Mouse (Mus musculus) myocyte (in vitro differentiated cells): ENCODE results near the gene Tmem53. TPM values are rescaled to one million over a fixed set of nuclear protein-coding genes. Genes with fewer than 3 reads are reported as not detected.
A peak's percentile ranks its signal among the peaks of the same experiment; 100 is the strongest.

Experiments used
- H3K27me3 ChIP-seq: one replicate; pipeline ENCODE4 v1.6.1; 2011; ENCODE audit not compliant: control insufficient read depth, insufficient read depth, insufficient read length
- H3K36me3 ChIP-seq: one replicate; pipeline ENCODE4 v1.6.1; 2011; ENCODE audit not compliant: control insufficient read depth, insufficient read depth
- H3K4me2 ChIP-seq: one replicate; pipeline ENCODE4 v1.6.1; 2011; ENCODE audit warnings: low read depth, control low read depth
- H3K4me3 ChIP-seq: one replicate; pipeline ENCODE4 v1.5.1; 2011; ENCODE audit warnings: mild to moderate bottlenecking, control low read depth, moderate library complexity
- H3K79me2 ChIP-seq: one replicate; pipeline ENCODE4 v1.6.1; 2011; ENCODE audit not compliant: control insufficient read depth, insufficient read depth
- H3ac ChIP-seq: one replicate; pipeline ENCODE4 v1.6.1; 2011; ENCODE audit not compliant: control insufficient read depth, insufficient read length
- CEBPB ChIP-seq: IDR thresholded peaks from 2 replicates; pipeline ENCODE4 v1.6.1; 2011; ENCODE audit warnings: mild to moderate bottlenecking, moderate library complexity; ENCODE audit not compliant: poor library complexity, insufficient read depth, severe bottlenecking
- MAX ChIP-seq: IDR thresholded peaks from one replicate; pipeline ENCODE4 v1.6.1; 2011; ENCODE audit warnings: low read depth, mild to moderate bottlenecking, control low read depth
- MYOD1 ChIP-seq, 3 experiments: IDR thresholded peaks; one replicate each; pipeline ENCODE4 v1.6.1; 2011; ENCODE audit warnings: control low read depth in 2 of 3, low read depth in 2 of 3, mild to moderate bottlenecking in 2 of 3, moderate library complexity in 1 of 3; ENCODE audit not compliant: insufficient read length in 2 of 3, control insufficient read depth in 1 of 3
- MYOG ChIP-seq, 3 experiments: IDR thresholded peaks; one replicate each; pipeline ENCODE4 v1.6.1; 2011; ENCODE audit warnings: control low read depth in 2 of 3, low read depth in 2 of 3, mild to moderate bottlenecking in 2 of 3; ENCODE audit not compliant: insufficient read length in 2 of 3, control insufficient read depth in 1 of 3, insufficient read depth in 1 of 3
- POLR2AphosphoS2 ChIP-seq: IDR thresholded peaks from one replicate; pipeline ENCODE4 v1.6.1; 2011; ENCODE audit warnings: low read depth, control low read depth; ENCODE audit not compliant: insufficient read length
- REST ChIP-seq: IDR thresholded peaks from one replicate; pipeline ENCODE4 v1.6.1; 2011; ENCODE audit warnings: mild to moderate bottlenecking, control low read depth, moderate library complexity; ENCODE audit not compliant: insufficient read depth, insufficient read length
- SRF ChIP-seq: IDR thresholded peaks from one replicate; pipeline ENCODE4 v1.6.1; 2011; ENCODE audit warnings: low read depth; ENCODE audit not compliant: control insufficient read depth, insufficient read length
- TCF12 ChIP-seq: IDR thresholded peaks from one replicate; pipeline ENCODE4 v1.6.1; 2011; ENCODE audit warnings: mild to moderate bottlenecking, control low read depth; ENCODE audit not compliant: poor library complexity, insufficient read depth, severe bottlenecking
- TCF3 ChIP-seq: IDR thresholded peaks from one replicate; pipeline ENCODE4 v1.6.1; 2011; ENCODE audit warnings: low read depth, control low read depth; ENCODE audit not compliant: insufficient read length
- USF1 ChIP-seq: IDR thresholded peaks from one replicate; pipeline ENCODE4 v1.6.1; 2011; ENCODE audit warnings: low read depth, mild to moderate bottlenecking, control low read depth, moderate library complexity
- polyA plus RNA-seq: library from polyadenylated mRNA; unstranded; fragments of >200 nt; fragmentation: generic; extraction: Trizol; gene quantifications from one replicate; pipeline ENCODE4 v1.2.1, GENCODE M21; 2012; ENCODE audit warnings: missing spikeins

Tmem53 gene
- polyA plus RNA-seq, 1 experiment = 12.7 TPM

GRCm38 (mm10) chr4:117316800-117317199 is 65.0 kb downstream of the Tmem53 start:
- H3K4me3 ChIP-seq = no peak overlapping the region
- TF ChIP-seq MYOD1 (IDR thresholded peaks at IDR 0.05; ENCODE audit: control insufficient read depth in 1 of 3, insufficient read length in 2 of 3, low read depth in 2 of 3) (peak in 2 of 3 experiments; percentile 24 to 35), USF1 (no peak), MYOG (IDR thresholded peaks at IDR 0.05; ENCODE audit: control insufficient read depth in 1 of 3, insufficient read depth in 1 of 3, insufficient read length in 2 of 3, low read depth in 2 of 3) (peak in 1 of 3 experiments; percentile 29)
- no peaks in the 10 kb centered on the region for H3K36me3 ChIP-seq
- no peak overlapping the region for H3ac ChIP-seq
- no peak overlapping the region for H3K4me2 ChIP-seq
- H3K27me3 ChIP-seq = no peaks in the 10 kb centered on the region
- no peaks in the 10 kb centered on the region for H3K79me2 ChIP-seq

GRCm38 (mm10) chr4:117317701-117318190 is 66.0 kb downstream of the Tmem53 start:
- Histone ChIP-seq H3ac (no peak overlapping the region), H3K79me2 (no peaks in the 10 kb centered on the region), H3K4me3 (no peak overlapping the region), H3K4me2 (peak overlapping the region; percentile 96), H3K27me3 (no peaks in the 10 kb centered on the region), H3K36me3 (no peaks in the 10 kb centered on the region)
- TF ChIP-seq MYOG (IDR thresholded peaks at IDR 0.05; ENCODE audit: control insufficient read depth in 1 of 3, insufficient read depth in 1 of 3, insufficient read length in 2 of 3, low read depth in 2 of 3) = peak; percentile 64 to 99 (median 96)
- no peak for TF ChIP-seq POLR2AphosphoS2
- TF ChIP-seq TCF12 = peak; percentile 97
- peak; percentile 95 to 100 (median 100) for TF ChIP-seq MYOD1 (IDR thresholded peaks at IDR 0.05; ENCODE audit: control insufficient read depth in 1 of 3, insufficient read length in 2 of 3, low read depth in 2 of 3)
- TF ChIP-seq TCF3 = peak; percentile 98
- TF ChIP-seq REST = no peak
- TF ChIP-seq MAX = no peak
- peak; percentile 8; the same call in 1 of the 2 replicates for TF ChIP-seq CEBPB
- no peak for TF ChIP-seq SRF
- TF ChIP-seq USF1 = no peak

Other genes with a start within 250 kb of the Tmem53 start
- gene Eif2b3, start 232.5 kb upstream of the Tmem53 start, polyA plus RNA-seq = 36.3 TPM
- gene Ptch2, start 155.9 kb upstream of the Tmem53 start, polyA plus RNA-seq = 0.02 TPM
- 20.2 TPM for gene Btbd19, start 126.2 kb upstream of the Tmem53 start, polyA plus RNA-seq
- 0.18 TPM for gene Tctex1d4, start 125.2 kb upstream of the Tmem53 start, polyA plus RNA-seq
- gene Plk3, start 118.0 kb upstream of the Tmem53 start, polyA plus RNA-seq = 17.4 TPM
- 3,907 TPM for gene Rps8, start 95.7 kb upstream of the Tmem53 start, polyA plus RNA-seq
- 18.5 TPM for gene Kif2c, start 69.3 kb upstream of the Tmem53 start, polyA plus RNA-seq
- gene Armh1, start 174 bp downstream of the Tmem53 start, polyA plus RNA-seq = not detected
- gene Rnf220, start 245.1 kb downstream of the Tmem53 start, polyA plus RNA-seq = 60.4 TPM